Mouse (Mus musculus): ENCODE results near the gene Ephb1.

The Ephb1 gene

DNA sequence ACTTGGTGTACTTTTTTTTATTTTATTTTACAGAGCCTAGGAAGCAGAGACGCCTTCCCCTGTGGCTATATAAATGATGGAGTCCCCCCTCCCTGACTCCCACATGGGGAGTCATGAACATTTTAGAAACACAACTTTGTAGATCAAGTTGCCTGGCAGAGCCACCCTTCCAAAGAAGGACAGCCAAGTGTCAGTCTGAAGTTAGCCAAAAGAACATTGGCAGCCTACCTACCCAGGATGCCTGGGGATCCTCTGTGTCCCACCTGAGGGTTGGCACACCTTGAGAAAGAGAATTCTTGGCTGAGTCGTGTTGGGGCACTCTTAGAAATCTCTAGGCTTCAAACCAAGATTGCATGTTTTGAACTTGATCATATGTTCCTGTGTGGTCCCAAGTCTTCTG is 360.4 kb downstream of the Ephb1 start:
- DNase-seq (ENCODE audit: low spot score in 2 of 2), result no peak

DNA sequence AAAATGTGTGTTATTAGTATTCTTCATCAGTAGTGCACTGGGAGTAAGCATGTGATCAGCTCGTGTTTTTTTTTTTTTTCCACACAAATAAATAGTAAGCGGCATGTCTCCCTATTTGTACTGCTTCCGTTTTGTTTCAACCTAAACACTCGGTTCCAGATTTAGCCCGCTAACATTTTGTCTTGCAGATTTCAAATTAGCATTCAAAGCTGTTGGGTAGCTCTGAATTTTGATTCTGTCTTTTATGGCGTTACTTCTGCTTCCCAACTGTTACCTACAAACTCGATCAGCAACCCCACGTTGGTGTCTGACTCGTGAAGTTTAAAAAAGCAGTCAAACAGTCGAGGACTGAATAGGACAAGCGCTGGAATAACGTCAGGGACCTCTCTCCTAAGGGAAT is 363.7 kb downstream of the Ephb1 start:
- DNase-seq (ENCODE audit: low spot score in 2 of 2), result no peak

GRCm38 (mm10) chr9:101990032-101990431 is 364.5 kb downstream of the Ephb1 start:
- DNase-seq (ENCODE audit: low spot score in 2 of 2), result no peak

DNA sequence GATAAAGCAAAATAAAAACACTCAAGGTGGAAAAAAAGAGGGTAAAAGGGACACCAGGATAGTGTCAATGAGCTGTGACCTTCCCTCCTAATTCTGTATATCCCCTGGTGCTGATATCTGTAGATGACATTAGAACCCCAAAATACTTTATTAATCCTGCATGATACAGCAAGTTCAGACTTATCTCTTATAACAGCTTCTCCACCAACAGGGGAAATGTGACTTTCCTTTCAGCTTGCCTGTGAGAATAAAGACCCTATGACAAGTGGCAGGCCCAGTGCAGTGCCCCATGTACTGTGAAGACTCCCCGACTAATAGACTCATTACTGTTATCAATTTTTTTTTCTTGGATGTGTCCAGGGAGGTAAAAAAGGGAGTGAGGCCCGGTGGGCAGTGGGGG is 367.6 kb downstream of the Ephb1 start:
- no peak for DNase-seq (ENCODE audit: low spot score in 2 of 2)

DNA sequence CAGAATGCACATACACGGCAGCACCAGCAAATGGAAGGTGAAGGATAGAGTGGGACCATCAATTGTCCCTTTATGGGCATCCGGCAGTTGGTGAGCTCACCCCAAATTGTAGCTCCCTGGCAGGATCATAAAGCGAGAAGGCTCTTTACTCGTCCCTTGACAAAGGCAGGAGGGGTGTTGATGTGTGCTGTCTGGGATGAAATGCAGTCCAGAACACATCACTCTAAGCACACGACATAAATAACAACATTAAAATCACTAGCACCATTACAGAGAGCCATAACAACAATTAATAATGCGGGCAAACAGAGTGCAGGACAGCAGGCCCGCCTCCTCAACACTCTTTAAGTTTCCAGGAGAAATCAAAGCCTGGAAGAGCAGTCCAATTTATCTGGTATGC is 372.1 kb downstream of the Ephb1 start:
- DNase-seq (ENCODE audit: low spot score in 2 of 2), result no peak

DNA sequence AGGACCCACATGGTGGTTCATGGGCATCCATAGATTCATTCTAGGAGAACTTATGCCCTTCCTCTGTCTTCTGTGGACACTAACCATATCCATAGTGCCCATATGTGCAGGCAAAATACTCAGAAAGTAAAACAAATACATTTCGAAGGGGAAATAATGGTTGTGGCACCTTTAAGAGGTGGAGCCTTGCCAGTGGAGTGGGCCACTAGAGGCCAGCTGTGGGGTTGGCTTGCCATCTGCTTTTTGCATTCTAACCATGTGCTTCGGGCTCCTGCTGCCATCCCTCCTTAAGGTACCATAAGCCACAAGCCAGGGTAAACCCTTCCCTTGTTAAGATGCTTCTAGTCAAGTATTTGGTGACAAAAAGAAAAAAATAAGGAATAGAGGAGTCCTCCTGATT is 373.3 kb downstream of the Ephb1 start:
- no peak for DNase-seq (ENCODE audit: low spot score in 2 of 2)

DNA sequence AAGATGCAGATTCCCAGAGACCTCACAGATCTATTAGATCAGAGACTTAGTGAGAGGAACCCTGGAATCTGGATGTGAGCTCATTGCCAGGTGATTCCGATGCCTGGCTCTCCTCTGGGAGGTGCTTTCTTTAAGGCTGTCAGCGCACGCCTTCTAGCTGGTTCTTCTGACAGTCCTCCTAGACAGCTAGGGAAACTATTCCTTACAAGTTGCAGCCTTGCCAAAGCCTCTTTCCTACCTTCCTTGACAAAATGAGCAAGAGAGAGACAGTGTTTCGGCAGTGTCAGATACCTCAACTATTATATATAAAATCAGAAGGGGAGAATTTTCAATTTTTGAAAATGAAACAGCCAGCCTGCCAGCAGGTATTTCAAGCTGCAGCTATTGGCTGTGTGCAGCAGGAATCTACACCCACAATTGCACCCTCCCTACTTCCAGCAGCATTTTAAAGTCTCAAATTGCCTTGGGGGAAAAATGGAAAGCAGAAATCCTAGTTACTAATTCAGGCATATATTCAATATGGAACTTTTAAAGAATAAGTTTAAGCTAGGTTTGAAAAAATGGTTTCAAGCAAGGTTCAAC is 377.5 kb downstream of the Ephb1 start:
- no peak for DNase-seq (ENCODE audit: low spot score in 2 of 2)

DNA sequence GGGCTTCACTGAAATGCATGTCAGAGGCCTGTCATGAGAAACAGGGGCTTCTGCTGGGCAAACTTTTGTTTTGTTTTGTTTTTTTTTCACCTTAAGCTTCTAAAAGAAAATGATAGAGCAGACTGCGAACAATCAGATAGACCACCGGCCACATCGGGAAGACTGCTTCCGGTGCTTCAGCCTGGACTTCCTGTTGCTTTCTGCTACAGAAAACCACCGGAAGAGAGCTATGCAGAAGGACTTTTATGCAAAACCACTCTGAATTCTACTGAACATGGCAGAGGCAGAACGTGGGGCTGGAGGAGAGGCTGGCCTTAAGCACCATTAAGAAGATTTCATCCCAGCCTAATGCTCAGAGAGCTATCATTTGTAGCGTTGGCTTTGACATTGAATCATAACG is 382.2 kb downstream of the Ephb1 start:
- DNase-seq (ENCODE audit: low spot score in 2 of 2), result no peak

DNA sequence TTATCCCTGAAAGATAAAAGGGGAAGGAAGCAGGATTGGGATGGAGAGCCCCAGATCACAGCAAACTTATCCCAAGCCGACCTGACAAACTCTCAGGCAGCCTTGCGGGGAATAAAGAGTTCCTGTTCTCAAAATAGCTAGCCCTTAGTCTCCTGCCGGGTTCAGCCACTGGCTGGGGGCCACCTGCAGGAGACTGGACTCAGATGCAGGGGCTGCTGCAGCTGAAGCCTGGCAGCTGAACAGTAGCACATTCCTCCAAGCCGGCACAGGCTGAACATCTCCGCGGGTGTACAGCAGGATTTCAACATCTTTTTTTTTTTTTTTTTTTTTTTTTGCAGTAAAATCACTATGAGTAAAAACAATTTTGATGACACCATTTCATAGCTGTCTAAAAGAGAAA is 382.7 kb downstream of the Ephb1 start:
- DNase-seq (ENCODE audit: low spot score in 2 of 2), result no peak

DNA sequence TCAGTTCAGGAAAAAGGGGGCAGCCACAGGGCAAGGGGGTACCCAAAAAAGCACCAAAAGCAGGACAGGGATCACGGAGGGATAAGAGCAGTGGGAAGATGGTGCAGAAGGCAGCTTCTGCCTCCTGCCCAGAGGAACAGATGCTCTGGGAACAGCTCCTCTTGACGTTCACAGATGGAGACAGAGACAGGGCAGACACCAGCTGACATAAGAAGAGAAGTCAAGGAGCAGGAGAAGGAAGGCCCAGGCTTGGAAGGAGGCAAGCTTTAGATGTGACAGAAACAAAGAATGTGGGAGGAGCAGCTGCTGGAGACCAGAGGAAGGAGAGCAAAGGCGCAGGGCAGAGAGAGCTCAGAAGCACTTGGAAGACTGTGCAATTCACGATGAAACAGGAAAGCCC is 398.3 kb downstream of the Ephb1 start:
- no peak for DNase-seq (ENCODE audit: low spot score in 2 of 2)

DNA sequence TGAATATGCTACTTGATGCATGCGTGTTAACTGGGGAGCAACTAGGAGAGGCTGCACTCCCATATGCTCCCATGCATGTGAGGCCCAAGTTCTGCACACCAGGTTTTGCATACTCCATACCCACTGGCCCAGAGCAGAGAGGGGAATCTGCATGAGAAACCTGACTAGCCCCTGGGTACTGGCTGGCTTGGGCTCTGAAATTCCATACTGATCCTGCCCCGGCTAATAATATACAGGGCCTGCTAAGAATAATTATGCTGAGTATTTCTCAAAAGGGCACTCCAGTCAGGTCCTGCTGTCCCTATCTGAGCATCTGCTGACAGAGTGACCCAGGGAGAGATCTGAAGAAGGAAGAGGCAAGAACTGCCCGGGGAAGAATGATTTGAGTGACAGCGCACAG is 400.0 kb downstream of the Ephb1 start:
- no peak for DNase-seq (ENCODE audit: low spot score in 2 of 2)

- DNase-seq (ENCODE audit: low spot score in 2 of 2), result no peak
These were observed 404.4 kb downstream of the Ephb1 start for GRCm38 (mm10) chr9:101950101-101950500.

GRCm38 (mm10) chr9:101945814-101946213 is 408.7 kb downstream of the Ephb1 start:
- no peak for DNase-seq (ENCODE audit: low spot score in 2 of 2)

DNA sequence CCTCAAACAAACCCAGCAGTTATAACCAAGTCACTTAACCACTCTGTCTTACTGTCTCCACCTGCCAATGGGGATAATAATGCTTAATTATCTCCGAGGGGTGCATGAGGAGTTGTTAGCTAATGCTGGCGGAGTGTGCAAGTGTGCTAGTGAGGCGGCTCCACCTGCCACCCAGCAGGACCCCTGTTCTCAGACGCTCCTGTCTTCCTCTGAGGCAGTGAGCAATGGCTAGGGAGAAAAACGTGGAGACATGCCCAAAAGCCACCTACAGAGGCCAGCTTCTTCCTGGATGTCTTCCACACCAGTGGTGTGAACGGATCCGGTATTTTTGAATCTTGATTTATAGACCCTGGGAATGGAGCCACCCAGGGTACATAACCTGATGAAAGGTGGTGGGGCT is 409.2 kb downstream of the Ephb1 start:
- DNase-seq (ENCODE audit: low spot score in 2 of 2), result no peak

- no peak for DNase-seq (ENCODE audit: low spot score in 2 of 2)
These were observed 412.3 kb downstream of the Ephb1 start for GRCm38 (mm10) chr9:101942058-101942669.

DNA sequence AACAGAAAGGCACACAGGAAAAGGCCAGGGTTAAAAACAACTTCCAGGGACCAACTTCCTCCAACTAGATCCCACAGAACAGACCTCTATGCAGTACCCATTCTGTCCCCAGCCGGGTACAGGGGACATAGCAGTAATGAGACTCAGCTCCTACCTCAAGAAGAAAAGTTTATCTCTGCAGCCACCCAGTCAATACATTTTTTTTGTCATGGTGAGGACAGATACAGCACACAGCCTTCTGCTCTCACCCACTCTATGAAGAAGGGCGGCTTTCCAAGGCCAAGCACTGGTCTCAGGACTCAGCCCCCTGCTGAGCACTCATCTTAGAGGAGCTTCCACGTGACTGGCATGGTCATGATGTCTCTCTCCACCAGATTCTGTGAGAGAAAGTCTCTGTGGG is 414.3 kb downstream of the Ephb1 start:
- no peak for DNase-seq (ENCODE audit: low spot score in 2 of 2)

- no peak for DNase-seq (ENCODE audit: low spot score in 2 of 2)
These were observed 415.5 kb downstream of the Ephb1 start for GRCm38 (mm10) chr9:101939006-101939405.

DNA sequence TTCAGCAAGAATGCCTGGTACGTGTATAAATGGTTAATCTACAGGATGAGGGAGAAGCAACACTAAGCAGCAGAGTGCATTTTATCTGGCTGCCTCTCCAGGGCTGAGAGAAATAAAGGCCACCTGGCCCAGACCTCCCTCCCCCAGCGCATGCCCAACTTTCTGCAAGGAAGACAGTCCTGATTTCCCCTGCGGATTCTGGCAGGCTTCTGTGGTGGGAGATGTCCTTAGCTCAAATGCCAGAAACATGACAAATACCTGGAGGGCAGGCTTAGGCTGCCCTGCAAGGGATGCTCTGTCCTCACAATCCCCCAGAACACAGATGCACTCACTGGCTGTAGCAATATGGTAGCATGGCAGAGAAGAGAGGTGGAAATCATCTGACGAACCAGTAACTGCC is 416.4 kb downstream of the Ephb1 start:
- DNase-seq (ENCODE audit: low spot score in 2 of 2), result no peak

GRCm38 (mm10) chr9:101934887-101935286 is 419.6 kb downstream of the Ephb1 start:
- no peak for DNase-seq (ENCODE audit: low spot score in 2 of 2)

DNA sequence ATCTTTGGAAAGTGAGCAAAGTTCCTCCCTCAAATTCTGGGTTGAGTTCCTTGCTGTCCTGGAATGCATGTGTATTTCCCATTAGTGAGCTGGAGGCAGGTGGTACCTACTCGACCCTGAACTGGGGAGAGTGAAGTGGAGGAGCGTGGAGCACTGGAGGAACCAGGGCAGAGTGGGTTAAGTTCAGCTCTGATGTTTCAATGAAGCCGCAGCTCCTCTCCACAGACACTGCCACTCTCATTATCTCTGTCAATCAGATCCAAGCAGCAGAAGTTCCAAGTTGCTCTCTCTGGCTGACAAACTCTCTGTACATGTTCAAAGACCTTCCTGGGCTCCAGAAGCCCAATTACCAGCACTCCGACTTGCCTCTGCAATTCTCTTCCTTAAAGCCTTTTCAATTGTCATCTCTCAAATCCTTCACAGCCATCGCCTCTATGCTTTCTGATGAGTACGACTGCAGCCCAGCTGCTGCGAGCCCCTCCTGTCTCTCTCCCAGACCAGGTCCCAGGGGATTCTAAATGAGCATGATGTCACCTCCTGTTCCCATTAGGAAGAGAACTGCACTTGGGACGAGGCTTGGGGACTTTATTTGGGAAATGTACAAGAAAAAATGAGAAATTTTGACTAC is 420.4 kb downstream of the Ephb1 start:
- DNase-seq (ENCODE audit: low spot score in 2 of 2), result no peak

DNA sequence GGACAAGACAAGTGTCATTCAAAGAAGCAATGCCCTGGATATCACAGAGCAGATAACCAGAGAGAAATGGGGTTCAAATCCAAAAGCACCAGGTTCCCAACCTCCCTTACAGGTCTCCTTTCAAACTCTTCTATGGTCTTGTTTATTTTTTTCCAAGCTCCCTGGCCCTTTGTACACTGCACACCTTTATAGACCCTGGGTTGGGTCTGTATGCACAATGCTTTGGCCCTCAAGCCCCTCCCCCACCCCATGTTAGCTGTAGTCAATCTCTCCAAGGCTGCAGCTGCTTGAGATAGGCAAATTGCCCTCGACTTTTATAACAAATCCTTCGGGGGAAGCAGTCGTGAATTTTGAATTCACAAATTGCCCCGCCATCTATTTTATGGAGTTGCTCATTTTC is 429.7 kb downstream of the Ephb1 start:
- DNase-seq (ENCODE audit: low spot score in 2 of 2), result no peak

DNA sequence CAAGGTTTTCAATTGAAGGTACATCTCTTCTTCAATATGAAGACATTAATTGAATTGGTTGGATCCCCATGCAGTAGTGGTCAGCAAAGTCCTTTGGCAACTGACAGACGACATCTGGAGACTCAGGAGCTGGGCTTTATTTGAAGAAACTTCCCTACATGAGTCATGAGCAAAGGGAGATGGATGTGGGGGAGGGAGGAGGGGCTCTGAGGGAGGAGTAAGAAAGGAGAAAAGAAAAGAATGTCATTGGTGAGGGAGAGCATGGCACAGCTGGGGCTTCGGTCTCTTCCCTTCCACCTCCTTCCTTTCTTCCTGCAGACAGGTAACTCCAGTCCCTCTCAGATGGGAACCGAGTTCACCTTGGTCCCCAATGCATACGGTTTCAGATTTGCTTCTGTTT is 431.6 kb downstream of the Ephb1 start:
- DNase-seq (ENCODE audit: low spot score in 2 of 2), result no peak

GRCm38 (mm10) chr9:101919324-101919723 is 435.2 kb downstream of the Ephb1 start:
- peak in 1 of 2 experiments; percentile 1 for DNase-seq (ENCODE audit: low spot score in 2 of 2)

- peak in 1 of 2 experiments; percentile 1 for DNase-seq (ENCODE audit: low spot score in 2 of 2)
These were observed 435.7 kb downstream of the Ephb1 start for GRCm38 (mm10) chr9:101918771-101919170.

All from frontal cortex, postnatal 14 days (tissue).